Mouse (Mus musculus): ENCODE data around the gene Kit.

GRCm38 (mm10) chr5:75595319-75595718, 20.6 kb downstream of the Kit start:
- no peak for TF ChIP-seq POLR2A (IDR thresholded peaks at IDR 0.05; ENCODE audit: extremely low read depth, insufficient read depth, low read length)
- no peak for TF ChIP-seq CTCF (IDR thresholded peaks at IDR 0.05; ENCODE audit: low read depth, low read length)

All from liver, adult 2 months (tissue).